Mouse (Mus musculus) spleen, adult 2 months (tissue): ENCODE measurements around the gene Hivep3. TPM values are rescaled to one million over a fixed set of nuclear protein-coding genes. Genes with fewer than 3 reads are reported as not detected.

Source experiments
- DNase-seq, 2 experiments: peaks; one replicate each; pipeline versions ENCODE4 v3.0.0 to v3.0.0-alpha.2; 2012 to 2021; ENCODE audit warnings: low spot score in 2 of 2, low read depth in 1 of 2
- H3K27ac ChIP-seq: fragments of 200-500 bp; 2 replicates; pipeline ENCODE4 v1.5.1; 2012; ENCODE audit warnings: low read length, inconsistent platforms; ENCODE audit not compliant: insufficient read depth
- H3K27me3 ChIP-seq: fragments of 200-500 bp; 2 replicates; pipeline ENCODE4 v1.6.1; 2012; ENCODE audit warnings: mild to moderate bottlenecking, moderate library complexity, low read length, inconsistent platforms; ENCODE audit not compliant: control insufficient read depth, insufficient read depth
- H3K36me3 ChIP-seq: fragments of 200-500 bp; 2 replicates; pipeline ENCODE4 v1.6.1; 2012; ENCODE audit warnings: mild to moderate bottlenecking, low read length, inconsistent platforms; ENCODE audit not compliant: control insufficient read depth, insufficient read depth
- H3K4me1 ChIP-seq: fragments of 200-500 bp; 2 replicates; pipeline ENCODE4 v1.6.1; 2011; ENCODE audit warnings: inconsistent platforms; ENCODE audit not compliant: control insufficient read depth, insufficient read depth, insufficient read length
- H3K4me3 ChIP-seq: fragments of 200-500 bp; 2 replicates; pipeline ENCODE4 v1.5.1; 2011; ENCODE audit warnings: mild to moderate bottlenecking, inconsistent platforms; ENCODE audit not compliant: insufficient read depth, insufficient read length; ENCODE audit errors: extremely low read depth
- CTCF ChIP-seq: fragments of 200-500 bp; IDR thresholded peaks from 2 replicates; pipeline ENCODE4 v1.5.1; 2011; ENCODE audit warnings: mild to moderate bottlenecking, inconsistent platforms; ENCODE audit not compliant: insufficient read depth, insufficient read length, insufficient replicate concordance; ENCODE audit errors: extremely low read depth
- POLR2A ChIP-seq: fragments of 200-500 bp; IDR thresholded peaks from 2 replicates; pipeline ENCODE4 v1.6.1; 2011; ENCODE audit warnings: low read depth, low read length, inconsistent platforms
- WGBS: fragments of 180-500 bp; shearing (Covaris S2); methylation state at CpG from one replicate; pipeline ENCODE4 v1.1.7; 2018; 5-methylcytosine and 5-hydroxymethylcytosine counted together
- polyA plus RNA-seq: library from polyadenylated mRNA; depleted of rRNA; stranded (reverse); fragments of >200 nt; gene quantifications from 2 replicates; pipeline ENCODE4 v1.2.3, GENCODE M21; 2012

Hivep3 gene
- polyA plus RNA-seq, 1 experiment = 8.7 TPM

DNA sequence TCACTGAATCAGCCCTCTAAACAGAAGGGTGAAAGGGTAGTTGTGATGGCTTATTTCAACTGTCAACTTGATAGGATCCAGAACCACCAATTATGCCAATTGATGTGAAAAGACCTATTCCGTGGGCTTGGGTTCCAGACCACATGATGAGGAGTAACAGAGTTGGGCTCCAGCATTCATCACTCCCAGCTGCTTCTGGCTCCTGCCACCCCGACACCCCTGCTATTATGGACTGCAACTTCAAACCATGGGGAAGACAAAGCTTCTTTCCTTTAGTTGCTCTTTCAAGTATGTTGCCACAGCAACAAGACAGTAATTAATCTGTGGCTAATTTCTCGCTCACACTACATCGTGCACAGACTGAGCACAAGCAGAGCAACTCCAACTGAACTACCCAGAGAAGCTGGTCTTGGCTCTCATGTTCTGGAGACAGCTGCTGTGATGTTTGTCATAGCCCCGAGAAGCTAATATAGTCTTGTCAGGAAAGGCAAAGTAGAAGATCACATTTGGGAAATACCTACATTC, 159.7 kb downstream of the Hivep3 start:
- Histone ChIP-seq H3K4me3 (no peak overlapping the region), H3K4me1 (no peaks in the 10 kb centered on the region), H3K27me3 (no peaks in the 10 kb centered on the region), H3K36me3 (no peaks in the 10 kb centered on the region), H3K27ac (no peak overlapping the region)
- WGBS = 87% methylated on average over 5 of the region's 5 CpGs
- no peak for TF ChIP-seq CTCF
- no peak for DNase-seq

DNA sequence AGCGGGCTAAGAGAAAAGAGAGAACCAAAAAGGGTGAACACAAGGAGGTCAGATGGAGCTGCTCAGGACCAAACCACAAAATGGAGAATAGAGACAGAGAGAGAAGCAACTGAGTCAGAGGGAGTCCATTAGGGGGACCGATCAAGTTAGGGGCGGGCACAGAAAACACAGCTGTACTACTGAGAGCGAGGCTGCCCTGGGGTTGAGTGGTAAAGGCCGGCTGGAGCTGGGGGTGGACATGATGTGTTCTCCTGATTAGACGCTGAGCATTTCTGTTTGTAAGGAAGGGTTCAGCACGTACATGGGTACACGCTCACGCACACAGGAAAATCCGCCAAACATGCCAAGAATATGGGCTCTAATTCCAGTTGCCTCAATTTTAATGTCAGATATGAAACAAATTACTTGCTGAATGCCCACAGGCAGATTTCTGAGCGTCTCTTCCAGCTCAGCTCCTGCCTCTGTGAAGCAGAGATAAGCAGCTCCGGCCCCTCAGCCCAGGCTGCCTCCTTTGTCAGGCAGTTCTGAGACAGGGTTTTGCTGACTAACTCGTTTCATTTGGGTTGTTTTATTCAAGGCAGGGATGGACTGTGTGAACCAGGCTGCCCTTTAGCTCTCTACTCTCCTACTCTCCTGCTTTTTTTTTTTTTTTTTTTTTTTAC, 161.3 kb downstream of the Hivep3 start:
- no peaks in the 10 kb centered on the region for H3K36me3 ChIP-seq
- 76% methylated on average over 13 of the region's 13 CpGs for WGBS
- no peaks in the 10 kb centered on the region for H3K4me1 ChIP-seq
- no peak for DNase-seq
- no peak overlapping the region for H3K27ac ChIP-seq
- no peak overlapping the region for H3K4me3 ChIP-seq
- no peaks in the 10 kb centered on the region for H3K27me3 ChIP-seq
- no peak for TF ChIP-seq CTCF
- no peak for TF ChIP-seq POLR2A

DNA sequence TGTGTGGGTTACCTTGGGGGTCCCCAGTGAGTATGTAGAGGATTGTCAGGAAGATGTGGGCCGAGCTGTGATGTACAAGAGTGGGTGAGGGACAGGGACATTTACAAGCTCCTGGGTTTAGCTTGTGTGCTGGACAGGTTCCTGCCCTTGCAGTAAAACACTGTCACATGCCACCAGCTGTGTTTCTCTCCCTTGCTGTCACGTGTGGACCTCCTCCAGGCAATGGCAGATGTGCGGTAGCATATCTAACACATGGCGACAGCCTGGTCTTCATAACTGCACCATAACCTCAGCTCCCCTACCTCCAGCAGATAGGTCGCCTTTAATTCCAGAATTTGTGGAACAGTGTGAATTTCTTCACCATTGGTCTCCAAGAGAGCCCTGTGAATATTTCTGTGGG, 161.9 kb downstream of the Hivep3 start:
- WGBS = 79% methylated on average over 5 of the region's 5 CpGs

DNA sequence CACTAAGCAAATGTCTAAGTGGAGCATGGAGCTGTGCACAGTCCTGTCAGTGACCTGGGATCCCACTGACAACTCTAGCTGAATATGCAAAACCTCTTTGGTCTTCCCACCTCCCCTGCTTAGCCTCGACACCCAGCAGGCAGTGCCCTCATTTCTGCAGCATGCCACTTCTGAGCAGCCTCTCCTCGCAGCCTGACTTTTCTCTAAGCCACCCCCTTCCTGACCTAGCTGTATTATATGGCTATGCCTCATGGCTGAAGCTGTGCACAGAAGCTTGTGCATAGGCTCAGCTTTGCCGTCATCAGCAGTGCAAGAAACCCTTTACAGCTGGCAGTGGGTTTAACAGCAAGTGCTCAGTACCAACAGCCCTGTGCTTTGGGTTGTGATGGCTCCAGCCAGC, 163.0 kb downstream of the Hivep3 start:
- TF ChIP-seq POLR2A (no peak), CTCF (no peak)
- Histone ChIP-seq H3K27ac (no peak overlapping the region), H3K36me3 (no peaks in the 10 kb centered on the region), H3K4me3 (no peak overlapping the region), H3K27me3 (no peaks in the 10 kb centered on the region), H3K4me1 (no peaks in the 10 kb centered on the region)
- 51% methylated on average over 3 of the region's 3 CpGs for WGBS
- no peak for DNase-seq

More for the DNA sequence above, 161.9 kb downstream of the Hivep3 start:
- Histone ChIP-seq H3K36me3 (no peaks in the 10 kb centered on the region), H3K27me3 (no peaks in the 10 kb centered on the region), H3K4me1 (no peaks in the 10 kb centered on the region), H3K27ac (no peak overlapping the region), H3K4me3 (no peak overlapping the region)
- no peak for TF ChIP-seq CTCF
- no peak for TF ChIP-seq POLR2A
- DNase-seq = no peak

DNA sequence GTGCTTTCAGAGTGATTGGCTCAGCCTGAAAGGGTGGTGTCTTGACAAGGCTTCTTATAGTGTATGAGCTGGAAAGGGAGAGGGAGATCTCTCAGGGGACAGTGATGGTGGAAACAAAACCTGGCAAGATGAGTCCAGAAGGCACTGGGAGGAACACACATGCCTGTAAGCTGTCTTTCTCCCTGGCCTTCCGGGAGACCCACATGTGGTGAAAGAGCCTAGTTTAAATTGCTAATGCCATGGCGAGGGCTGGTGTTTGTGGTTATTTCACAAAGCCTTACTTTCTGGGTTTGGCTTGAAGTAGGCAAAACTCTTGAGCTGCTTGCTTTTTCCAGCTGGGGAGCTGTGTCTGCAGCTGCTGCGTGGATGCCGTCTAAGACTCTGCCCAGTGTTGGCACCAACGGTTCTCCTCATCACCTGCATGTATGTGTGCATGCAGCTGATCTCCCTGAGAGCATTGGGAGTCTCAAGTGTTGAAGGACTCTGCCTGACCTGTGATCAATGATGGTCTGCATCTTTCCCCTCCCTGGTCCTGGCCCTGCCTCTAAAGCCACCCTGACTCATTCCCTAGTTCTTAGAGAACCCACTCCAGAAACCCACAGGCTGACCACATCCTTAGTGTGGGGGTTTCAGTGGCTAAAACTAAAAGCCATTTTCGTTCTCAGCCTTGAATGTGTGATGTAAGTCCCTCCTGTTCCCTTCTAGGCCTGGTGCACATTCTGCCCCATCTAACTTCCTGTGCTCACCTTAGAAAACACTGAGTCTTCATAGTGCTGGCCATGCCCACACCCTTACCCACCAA, 163.7 kb downstream of the Hivep3 start:
- no peaks in the 10 kb centered on the region for H3K4me1 ChIP-seq
- TF ChIP-seq POLR2A (no peak), CTCF (no peak)
- 21% methylated on average over 6 of the region's 6 CpGs for WGBS
- no peak overlapping the region for H3K27ac ChIP-seq
- no peak overlapping the region for H3K4me3 ChIP-seq
- no peaks in the 10 kb centered on the region for H3K36me3 ChIP-seq
- no peak for DNase-seq
- H3K27me3 ChIP-seq = no peaks in the 10 kb centered on the region

DNA sequence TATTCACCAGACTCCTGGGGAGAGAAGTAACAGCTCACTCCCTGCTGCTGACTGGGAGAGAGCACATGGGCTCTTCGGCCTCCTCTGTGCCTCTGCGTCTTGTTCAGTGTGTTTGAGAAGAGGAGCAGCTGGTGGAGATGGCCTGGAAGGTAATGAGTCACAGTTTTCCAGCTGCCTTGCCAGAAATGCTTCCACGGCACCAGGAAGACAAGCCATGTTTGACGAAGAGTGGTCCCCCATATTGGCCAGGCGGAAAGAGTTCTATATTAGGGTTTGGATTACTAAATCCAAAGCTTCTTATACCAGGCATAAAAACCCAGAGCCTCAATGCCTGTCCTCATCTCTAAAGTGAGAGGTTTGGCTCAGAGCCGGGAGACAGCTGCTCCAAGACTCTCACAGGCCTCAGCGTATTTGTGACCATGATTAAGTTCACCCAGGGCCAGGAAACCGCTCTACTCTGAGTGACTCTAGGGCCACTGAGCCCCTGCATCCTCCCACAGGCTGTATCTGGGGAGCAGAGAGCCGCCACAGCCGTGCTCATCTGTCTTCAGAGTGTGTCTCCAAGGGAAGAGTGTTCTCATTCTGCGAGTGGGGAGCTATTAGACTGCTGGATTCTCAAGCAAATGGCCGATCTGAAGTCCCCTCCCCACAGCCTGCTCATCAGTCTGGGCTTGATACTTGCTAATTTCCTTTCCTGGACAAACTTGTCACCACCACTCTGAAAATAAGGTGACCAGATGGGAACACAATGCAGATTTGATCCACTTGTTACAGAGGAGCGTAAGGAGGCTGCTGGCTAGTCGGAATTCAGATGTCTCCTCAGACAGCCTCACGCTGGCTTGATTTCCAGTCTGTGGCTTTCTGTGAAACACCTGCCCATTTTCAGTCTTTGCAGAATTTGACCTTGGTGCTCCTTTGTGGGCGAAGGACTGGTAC, 168.2 kb downstream of the Hivep3 start:
- no peak overlapping the region for H3K27ac ChIP-seq

More for the DNA sequence above, 168.2 kb downstream of the Hivep3 start:
- H3K36me3 ChIP-seq = no peaks in the 10 kb centered on the region
- H3K4me3 ChIP-seq = no peak overlapping the region
- no peak for DNase-seq
- WGBS = 84% methylated on average over 16 of the region's 16 CpGs
- H3K27me3 ChIP-seq = no peaks in the 10 kb centered on the region
- no peak for TF ChIP-seq CTCF
- TF ChIP-seq POLR2A = no peak
- no peaks in the 10 kb centered on the region for H3K4me1 ChIP-seq
